Mouse (Mus musculus) left cerebral cortex, postnatal 36 days (tissue): Measurements from ENCODE around the gene Cryba2. TPM values are rescaled to one million over a fixed set of nuclear protein-coding genes. Genes with fewer than 3 reads are reported as not detected.

Experiments
- DNase-seq, 2 experiments: peaks; one replicate each; pipeline ENCODE4 v3.0.0; 2021 to 2022; ENCODE audit warnings: low spot score in 2 of 2, mixed read lengths in 1 of 2
- intact Hi-C: fragments of 180-260 bp; cut with DNase I; formaldehyde crosslinking; loops from one replicate; pipeline ENCODE4 v1.15.1; 2025
- total RNA-seq, 2 experiments: library from RNA; stranded (reverse); gene quantifications; 2 replicates each; pipeline ENCODE4 v1.2.3; 2021

Cryba2 gene
- total RNA-seq, 2 experiments from 2014 or later: 1.2 TPM; not detected in 1

DNA sequence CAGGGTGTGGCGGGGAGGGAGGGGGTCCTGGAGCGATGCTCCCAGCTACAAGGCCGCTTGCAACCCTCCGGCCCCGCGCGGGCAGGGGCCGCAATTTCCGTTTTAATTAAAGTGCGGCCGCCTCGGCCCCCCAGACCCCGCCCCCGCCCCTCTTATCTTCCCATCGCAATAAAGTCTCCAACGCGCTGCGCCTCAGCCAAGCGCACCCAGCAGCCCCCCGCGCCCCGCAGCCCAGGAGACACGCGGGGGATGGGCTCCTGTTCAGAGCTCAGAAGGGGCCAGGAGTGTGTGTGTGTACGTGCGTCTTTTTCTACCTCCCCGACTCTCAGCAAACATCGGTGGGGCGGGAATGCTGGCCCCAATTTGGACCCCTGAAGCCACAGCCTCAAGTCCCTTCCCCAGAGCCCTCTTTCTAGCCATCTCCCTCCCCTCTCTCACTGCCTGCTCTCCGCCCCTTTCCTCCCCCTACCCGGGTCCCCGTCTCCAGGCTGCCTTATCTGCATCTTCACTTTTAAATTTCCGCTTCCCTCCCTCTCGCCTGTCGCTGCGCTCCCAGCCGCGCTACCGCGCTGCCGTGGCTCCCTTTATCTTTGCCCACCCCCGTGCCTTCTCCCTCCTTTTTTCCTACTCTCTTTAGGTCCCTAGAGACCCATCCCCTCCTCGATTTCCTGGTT is 7.4 kb downstream of the Cryba2 start, which contains the start of gene Fev:
TSS of gene Fev (minus strand) at position 51 of the 674 bp plus-strand sequence.
- intact Hi-C loops: no loop called here
- no peak for DNase-seq

DNA sequence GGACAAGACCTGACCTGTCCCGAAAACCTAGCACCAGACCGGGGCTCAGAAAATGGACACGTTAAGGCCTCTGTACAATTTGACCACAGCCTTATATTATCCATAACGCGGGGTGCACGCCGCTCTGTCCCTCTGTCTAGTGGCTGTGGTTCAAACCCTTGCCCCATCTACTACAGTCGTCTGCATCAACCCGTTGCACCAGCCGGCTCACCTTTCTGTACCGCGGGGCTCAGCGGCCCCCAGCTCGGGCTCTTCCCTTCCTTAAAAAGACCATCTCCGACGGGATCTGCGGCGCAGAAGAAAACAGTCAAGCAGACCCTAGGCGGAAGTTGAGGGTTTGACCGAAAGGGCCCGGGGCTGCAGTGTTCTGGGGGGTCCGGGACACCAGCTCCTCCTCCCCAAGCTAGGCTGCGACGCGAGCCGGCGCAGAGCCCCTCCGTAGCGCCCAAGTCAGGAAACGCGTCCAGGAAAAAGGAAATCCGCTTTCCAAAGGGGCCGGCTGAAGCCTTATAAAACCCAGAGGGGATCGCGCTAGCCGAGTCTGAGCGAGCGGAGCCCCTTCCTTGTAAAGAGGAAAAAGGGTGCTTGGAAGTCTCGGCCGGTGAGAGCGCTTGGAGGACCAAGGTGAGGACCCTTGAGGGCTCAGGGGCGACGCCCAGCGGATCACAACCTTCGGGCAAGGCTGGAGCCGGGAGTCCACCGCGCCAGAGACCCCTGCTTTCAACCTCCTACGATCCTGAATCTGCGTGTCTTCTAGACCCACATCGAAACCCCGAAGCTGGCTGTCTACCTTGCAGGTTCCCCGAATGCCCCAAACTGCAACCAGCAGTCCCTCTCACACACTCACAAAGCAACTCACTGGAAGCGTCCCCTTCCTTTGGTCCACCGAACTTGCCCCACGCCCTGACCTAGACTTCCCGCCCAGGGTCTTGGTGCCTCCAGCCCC is 8.5 kb downstream of the Cryba2 start:
- no peak for DNase-seq
- intact Hi-C loops: no loop called here

DNA sequence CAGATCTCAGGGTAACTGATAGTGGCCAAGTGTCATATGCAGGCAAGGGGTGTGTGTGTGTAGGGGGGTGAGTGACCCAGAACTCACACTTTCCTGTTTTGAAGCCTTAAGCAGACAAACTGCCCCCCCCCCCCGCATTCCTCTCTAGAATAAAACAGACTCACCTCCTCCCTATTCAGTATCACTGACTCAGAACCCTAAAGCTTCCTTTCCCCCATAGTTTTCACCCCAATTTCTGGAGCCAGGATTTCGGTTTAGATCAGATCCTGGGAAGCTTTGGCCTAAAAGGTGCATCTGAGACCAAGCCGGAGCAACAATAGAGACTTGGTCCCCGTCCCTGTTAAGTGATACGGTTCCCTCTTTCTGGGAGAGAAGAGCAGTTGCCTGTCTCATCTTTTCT is 9.5 kb downstream of the Cryba2 start:
- no peak for DNase-seq
- intact Hi-C loops: loop anchor here (2.0 kb wide), 1 partner anchor 133 kb away; no protein-coding TSS in a partner anchor

DNA sequence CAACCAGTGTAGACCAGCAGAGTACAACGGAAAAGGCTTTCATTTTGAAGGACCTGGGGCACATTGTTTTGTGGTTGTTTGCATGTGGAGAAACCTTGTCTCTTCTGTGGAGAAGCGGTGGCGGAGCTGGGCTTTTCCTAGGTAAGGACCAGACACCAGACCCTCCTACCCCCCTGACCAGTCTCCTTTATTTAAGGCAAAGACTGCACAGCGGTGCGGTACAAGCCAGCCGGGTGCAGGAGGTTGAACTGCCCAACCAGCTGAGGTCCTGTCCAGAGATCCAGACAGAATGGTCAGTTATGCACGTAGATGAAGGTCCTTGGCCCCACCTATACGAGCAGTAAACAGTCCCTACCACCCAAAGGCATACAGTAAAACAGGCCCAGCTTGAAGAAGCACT is 10.1 kb downstream of the Cryba2 start:
- intact Hi-C loops: loop anchor here (2.0 kb wide), 1 partner anchor 134 kb away; no protein-coding TSS in a partner anchor
- DNase-seq: no peak

DNA sequence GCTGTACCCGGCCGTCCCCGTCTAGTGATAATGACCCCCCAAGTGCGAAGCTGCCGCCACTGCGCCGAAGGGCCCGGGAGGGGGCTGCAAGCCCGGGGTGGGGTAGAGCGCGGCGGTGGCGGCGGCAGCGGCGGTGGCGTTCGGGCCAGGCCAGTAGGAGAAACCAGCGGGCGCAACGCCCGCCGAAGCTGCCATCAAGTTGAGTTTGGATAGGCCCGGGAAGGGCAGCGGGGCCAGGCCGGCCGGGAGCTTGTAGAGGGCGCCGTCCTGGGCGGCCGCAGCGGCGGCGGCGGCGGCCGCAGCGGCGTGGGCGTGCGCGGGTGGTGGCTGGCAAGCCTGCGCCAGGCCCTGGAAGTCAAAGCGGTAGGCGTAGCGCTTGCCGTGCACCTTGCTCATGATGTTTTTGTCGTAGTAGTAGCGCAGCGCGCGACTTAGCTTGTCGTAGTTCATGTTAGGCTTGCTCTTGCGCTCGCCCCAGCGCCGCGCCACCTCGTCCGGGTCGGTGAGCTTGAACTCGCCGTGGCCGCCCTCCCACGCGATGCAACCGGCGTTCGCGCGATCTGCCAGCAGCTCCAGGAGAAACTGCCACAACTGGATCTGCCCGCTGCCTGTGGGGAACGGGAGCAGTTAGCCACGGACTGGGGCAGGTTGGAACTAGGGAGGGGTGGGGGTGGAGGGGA is 10.7 kb downstream of the Cryba2 start:
- DNase-seq: peak in 1 of 2 experiments; percentile 26
- intact Hi-C loops: loop anchor here (2.0 kb wide), 1 partner anchor 135 kb away; no protein-coding TSS in a partner anchor

DNA sequence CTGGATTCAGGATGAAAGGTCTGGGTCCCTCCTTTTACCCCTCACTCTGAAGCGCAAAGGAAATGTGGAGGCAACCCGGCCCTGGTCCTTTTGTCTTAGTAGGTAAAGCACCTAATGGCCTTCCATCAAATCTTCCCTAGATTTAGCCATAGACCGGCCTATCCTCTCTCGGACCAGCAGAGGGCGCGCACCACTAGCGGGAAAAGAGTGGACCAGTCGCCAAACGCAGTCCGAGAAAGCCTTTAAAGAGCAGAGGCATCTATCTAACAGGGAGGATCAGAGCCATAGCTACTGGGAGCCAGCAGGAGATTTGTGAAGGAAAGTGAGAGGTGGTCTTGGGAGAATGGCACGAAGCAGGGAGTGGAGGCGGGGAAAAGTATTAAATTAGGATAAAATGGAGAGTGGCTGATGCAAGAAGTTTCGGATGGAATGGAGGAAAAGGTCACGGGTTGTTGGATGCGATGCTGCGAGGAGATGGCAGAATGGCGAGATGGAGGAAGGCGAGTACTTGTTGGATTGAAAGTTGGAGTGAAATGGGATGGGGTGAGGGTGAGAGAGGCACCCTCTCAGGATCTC is 12.1 kb downstream of the Cryba2 start:
- DNase-seq: peak; percentile 58 to 62
- intact Hi-C loops: no loop called here

DNA sequence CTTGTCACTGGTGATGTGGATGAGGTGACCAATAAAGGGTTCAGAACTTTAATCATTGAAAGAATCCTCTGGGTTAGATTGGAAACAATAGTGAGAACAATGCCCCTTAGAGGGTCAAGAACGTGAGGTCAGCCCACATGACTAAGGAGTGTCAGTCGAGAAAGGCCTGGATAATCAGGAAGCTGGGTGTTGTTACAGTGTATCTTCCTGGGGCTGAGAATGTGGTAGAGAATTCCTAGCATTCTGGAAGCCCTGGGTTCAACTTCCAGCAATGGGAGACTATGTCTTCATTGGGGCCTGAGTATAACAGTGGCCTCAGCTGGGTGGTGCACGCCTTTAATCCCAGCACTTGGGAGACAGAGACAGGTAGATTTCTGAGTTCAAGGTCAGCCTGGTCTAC is 15.7 kb downstream of the Cryba2 start:
- intact Hi-C loops: no loop called here
- no peak for DNase-seq

DNA sequence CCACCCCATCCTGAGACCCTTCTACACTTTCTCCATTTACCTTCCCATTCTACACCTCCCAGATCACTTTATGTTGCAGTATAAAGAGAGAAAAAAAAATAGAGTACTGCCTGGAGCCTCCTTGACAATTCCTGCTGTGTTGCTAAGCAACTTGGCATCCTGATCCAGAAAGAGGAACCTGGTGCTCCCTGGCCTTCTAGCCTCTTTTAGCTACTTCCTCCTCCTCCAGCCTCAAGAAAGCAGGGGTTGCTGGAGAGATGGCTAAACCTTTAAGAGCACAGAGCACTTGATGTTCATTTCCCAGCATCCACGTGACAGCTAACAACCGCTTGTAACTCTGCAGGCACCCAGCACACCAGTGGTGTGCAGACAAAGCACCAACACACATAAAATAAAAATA is 20.7 kb downstream of the Cryba2 start:
- intact Hi-C loops: no loop called here
- DNase-seq: no peak

DNA sequence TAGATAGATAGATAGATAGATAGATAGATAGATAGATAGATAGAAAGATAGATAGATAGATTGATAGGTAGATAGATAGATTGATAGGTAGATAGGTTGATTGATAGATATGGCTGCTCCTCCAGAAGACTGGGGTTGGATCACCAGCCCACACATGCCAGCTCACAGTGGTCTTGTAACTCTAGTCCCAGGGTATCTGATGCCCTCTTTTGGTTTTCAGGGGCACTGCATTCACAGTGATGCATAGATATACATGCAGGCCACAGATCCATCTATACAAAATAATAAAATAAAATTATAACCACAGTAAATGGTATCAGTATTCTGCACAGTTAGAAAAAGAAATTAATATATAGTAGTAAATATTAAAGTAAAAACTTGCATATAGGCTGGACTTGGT is 31.2 kb downstream of the Cryba2 start:
- no peak for DNase-seq
- intact Hi-C loops: no loop called here

DNA sequence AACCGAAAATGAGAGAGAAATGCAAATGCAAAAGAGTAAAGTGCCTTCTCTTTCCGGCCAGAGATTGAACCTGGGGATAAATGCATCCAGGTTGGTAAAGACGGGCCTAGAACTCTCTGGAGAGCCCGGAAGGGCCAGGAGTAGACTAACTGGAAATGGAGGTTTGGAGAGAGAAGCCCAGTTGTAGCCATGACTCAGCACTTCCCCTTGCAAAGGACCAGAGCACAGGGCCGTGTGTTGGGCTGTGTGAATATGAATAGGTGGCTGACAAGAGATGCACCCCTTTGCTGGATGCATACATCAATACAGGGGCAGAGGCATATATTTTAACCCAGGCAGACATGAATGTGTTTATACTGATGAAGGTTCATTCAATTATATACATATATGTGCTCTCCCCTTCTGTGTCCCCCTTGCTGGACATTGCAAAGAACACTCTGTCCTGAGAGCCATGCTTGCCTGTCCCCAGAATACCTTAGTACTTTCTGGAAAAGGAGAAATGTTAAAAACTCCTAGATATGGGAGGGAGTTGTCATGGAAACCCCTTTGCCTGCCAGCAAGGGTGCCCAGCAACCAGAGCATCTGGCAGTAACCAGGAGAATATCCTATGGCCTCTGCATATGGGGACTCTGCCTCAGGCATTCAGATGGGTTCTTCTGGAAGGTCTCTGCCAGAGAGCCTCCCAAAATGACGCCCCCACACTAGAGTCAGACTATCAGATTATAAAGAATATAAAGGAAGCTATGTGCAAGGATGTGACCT is 33.5 kb downstream of the Cryba2 start:
- intact Hi-C loops: no loop called here
- DNase-seq: peak; percentile 34 to 45

DNA sequence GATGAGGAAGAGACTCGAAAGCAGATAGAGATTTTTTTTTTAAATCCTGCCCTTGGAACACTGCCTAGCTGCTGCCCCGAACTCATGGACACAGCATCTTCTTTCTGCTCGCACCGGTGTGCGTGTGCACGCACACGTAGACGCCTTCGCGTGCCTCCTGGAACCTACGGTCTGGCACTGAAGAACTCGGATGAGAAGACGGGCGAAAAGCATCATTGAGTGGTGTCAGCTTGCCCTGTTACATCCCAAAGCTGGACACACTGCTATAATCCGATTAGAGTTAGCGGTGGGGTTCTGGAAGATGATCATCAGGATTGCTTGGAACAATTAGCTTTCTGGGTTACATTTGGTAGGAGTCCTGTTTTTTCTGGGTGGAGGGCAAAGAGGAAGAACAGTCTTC is 34.1 kb downstream of the Cryba2 start:
- peak in 1 of 2 experiments; percentile 12 for DNase-seq
- intact Hi-C loops: no loop called here

DNA sequence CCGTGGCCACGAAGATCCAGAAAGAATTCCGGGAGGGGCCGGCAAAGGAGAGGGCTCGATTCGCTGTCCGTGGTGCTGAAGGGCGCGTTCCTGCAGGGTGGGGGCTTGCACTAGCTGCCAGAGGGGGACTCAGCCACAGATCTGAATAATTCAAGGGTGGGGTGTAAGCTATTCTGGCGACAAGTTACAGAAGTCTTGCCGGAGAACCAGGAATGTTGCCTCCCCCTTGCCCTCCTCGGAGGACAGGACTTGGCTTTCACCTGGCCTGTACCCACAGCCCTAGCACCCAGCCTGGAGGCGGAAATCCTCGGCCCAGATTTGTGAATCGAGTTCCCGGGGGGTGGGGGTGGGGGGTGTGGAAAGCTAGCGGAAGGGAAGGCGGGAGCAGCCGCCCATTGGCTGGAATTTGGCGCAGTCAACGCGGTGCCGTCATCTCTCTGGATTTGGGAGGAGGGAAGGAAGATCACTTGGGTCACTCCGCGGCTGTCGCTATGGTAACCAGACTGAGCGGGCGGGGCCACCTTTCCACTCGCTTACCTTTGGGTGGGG is 34.7 kb downstream of the Cryba2 start:
- intact Hi-C loops: no loop called here
- DNase-seq: peak; percentile 89 to 90

DNA sequence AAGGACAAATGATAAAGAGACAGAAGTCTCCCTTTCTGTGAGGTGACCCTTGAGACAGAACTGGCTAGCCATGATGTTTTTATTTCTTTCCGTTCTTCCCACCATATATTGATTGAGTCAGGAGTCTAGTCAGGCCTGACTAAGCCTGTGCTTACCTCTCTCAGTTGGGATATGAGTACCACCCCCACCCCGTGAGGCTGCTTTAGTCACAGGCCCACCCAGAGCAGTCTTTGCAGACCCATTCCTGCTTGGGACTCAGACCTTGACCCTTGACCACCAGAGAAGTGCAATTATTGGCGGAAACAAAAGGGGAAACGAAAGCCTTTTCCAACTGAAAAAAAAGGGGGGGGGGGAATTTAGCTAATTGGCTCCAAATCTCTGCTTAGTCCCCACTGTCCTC is 35.3 kb downstream of the Cryba2 start:
- intact Hi-C loops: no loop called here
- peak in 1 of 2 experiments; percentile 20 for DNase-seq

DNA sequence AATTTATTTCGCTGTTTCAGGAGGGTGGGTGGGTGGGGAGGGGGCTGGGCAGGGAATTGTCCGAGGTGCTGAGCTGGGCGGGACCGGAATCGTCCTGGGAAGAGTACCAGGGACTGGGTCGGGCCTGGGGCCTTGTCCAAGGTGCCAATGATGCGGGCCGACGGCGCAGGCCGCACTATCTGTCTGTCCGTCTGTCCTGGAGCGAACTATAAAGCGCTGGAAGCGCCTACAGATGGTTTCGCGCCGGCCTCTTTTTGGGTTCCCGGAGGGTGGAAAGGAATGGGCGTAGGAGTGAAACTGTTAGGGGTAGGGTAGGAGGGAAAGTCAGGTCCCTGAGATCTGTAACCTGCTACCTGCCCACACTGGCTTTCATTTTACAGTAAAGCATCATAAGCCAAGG is 35.7 kb downstream of the Cryba2 start:
- DNase-seq: peak; percentile 33 to 48
- intact Hi-C loops: no loop called here

DNA sequence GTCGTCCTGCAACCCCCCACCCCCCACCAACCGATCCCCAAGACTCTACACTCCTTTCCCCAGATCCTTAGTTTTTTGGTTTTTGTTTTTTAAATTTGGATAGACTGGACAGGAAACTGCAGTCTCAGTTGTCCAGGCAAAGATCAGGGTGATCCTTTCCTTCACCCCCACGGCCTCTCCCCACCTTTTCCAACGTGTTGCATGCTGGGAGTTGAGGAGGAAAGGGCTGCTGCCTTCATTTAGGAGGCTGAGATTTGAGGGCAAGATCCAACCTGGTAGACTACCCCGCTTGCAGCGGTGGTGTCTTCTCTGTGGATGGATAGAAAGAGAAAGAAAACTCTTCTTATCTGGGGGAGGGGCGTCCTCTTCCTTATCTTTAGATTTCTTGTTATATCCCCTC is 36.2 kb downstream of the Cryba2 start:
- intact Hi-C loops: no loop called here
- no peak for DNase-seq

DNA sequence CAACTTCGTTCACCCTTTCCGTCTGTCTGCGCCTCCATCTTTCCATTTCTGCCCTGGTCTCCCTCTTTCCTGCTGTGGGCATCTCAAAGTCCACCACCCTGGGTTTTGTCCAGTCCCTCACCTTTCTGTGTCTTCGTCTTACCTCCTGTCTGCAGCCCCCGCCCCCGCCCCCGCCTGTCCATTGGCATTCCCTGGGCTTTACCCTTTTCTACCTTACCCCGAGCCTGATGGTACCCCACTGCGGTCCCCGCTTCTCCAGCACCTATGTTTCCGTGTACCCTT is 36.6 kb downstream of the Cryba2 start:
- intact Hi-C loops: no loop called here
- DNase-seq: no peak

DNA sequence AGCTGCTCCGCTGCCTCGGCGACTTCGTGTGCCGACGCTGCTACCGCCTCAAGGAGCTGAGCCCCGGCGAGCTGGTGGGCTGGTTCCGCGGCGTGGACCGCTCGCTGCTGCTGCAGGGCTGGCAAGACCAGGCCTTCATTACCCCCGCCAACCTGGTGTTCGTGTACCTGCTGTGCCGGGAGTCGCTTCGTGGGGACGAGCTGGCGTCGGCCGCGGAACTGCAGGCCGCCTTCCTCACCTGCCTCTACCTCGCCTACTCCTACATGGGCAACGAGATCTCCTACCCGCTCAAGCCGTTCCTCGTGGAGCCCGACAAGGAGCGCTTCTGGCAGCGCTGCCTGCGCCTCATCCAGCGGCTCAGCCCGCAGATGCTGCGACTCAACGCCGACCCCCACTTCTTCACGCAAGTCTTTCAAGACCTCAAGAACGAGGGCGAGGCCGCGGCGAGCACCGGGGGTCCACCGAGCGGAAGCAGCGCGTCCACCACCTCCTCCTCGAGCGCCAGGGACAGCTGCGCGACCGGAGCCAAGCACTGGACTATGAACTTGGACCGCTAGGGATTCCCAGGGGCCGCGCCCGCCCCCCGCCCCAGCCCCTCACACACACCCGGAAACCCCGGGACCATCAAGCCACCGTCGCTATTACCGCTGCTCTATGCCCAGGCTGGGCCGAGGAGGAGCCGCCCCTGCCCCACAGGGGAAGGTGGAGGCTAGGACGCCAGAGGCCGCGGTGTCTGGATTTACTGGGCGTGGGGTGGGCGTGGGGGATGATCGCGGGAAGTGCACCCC is 37.1 kb downstream of the Cryba2 start:
- intact Hi-C loops: no loop called here
- peak; percentile 33 to 44 for DNase-seq

DNA sequence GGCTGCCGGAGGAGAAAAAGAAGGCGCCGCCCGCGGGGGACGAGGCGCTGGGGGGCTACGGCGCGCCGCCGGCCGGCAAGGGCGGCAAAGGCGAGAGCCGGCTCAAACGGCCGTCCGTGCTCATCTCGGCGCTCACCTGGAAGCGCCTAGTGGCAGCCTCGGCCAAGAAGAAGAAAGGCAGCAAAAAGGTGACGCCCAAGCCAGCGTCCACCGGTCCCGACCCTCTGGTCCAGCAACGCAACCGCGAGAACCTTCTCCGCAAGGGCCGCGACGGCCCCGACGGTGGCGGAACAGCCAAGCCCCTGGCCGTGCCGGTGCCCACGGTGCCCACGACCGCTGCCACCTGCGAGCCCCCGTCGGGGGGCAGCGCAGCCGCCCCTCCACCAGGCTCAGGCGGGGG is 37.8 kb downstream of the Cryba2 start:
- DNase-seq: no peak
- intact Hi-C loops: no loop called here
